Mouse (Mus musculus) adrenal gland, postnatal 14 days (tissue): ENCODE measurements around the gene Prex1. TPM values are rescaled to one million over a fixed set of nuclear protein-coding genes. Genes with fewer than 3 reads are reported as not detected.

Experiments used
- total RNA-seq: library from RNA; stranded (reverse); gene quantifications from 2 replicates; pipeline ENCODE4 v1.2.3, GENCODE M21; 2021

Prex1 gene
- total RNA-seq, 1 experiment from 2014 or later, result 13.6 TPM

Other genes with a start within 250 kb of the Prex1 start
- 4.4 and 6.4 TPM in 2 replicates for gene Trp53rkb, start 78.7 kb upstream of the Prex1 start, total RNA-seq
- gene Arfgef2, start 91.8 kb upstream of the Prex1 start, total RNA-seq, result 49.3 and 54.7 TPM in 2 replicates
- 59.1 and 61.2 TPM in 2 replicates for gene Cse1l, start 192.2 kb upstream of the Prex1 start, total RNA-seq